Mouse (Mus musculus) cortical plate, adult 2 months (tissue): ENCODE results near the gene Plgrkt. TPM values are rescaled to one million over a fixed set of nuclear protein-coding genes. Genes with fewer than 3 reads are reported as not detected.
A peak's percentile ranks its signal among the peaks of the same experiment; 100 is the strongest.

Source experiments
- H3K27ac ChIP-seq: fragments of 200-500 bp; 2 replicates; pipeline ENCODE4 v1.5.1; 2012; ENCODE audit warnings: low read length, control low read depth, inconsistent platforms; ENCODE audit not compliant: insufficient read depth
- H3K4me1 ChIP-seq: fragments of 200-500 bp; 2 replicates; pipeline ENCODE4 v1.6.1; 2011; ENCODE audit warnings: low read length; ENCODE audit not compliant: control insufficient read depth, insufficient read depth
- H3K4me3 ChIP-seq: fragments of 200-500 bp; 2 replicates; pipeline ENCODE4 v1.5.1; 2011; ENCODE audit warnings: mild to moderate bottlenecking, low read length, control low read depth; ENCODE audit not compliant: insufficient read depth
- CTCF ChIP-seq: fragments of 200-500 bp; IDR thresholded peaks from 2 replicates; pipeline ENCODE4 v1.5.1; 2011; ENCODE audit warnings: mild to moderate bottlenecking, control low read depth, low read length; ENCODE audit not compliant: insufficient read depth; ENCODE audit errors: extremely low read depth
- POLR2A ChIP-seq: fragments of 200-500 bp; IDR thresholded peaks from 2 replicates; pipeline ENCODE4 v1.6.1; 2011; ENCODE audit warnings: mild to moderate bottlenecking, low read length, control low read depth; ENCODE audit not compliant: insufficient read depth; ENCODE audit errors: extremely low read depth
- polyA plus RNA-seq: library from polyadenylated mRNA; depleted of rRNA; stranded (reverse); fragments of >200 nt; gene quantifications from 2 replicates; pipeline ENCODE4 v1.2.3, GENCODE M21; 2012

Gene Plgrkt
- polyA plus RNA-seq, 1 experiment: 37.8 TPM

- Histone ChIP-seq H3K27ac (no peak overlapping the region), H3K4me1 (no peaks in the 10 kb centered on the region), H3K4me3 (no peak overlapping the region)
- TF ChIP-seq POLR2A (no peak), CTCF (no peak)
Observed at GRCm38 (mm10) chr19:29385822-29386221, 18.6 kb upstream of the Plgrkt start.

GRCm38 (mm10) chr19:29384994-29385393 is 17.8 kb upstream of the Plgrkt start:
- no peaks in the 10 kb centered on the region for H3K4me1 ChIP-seq
- TF ChIP-seq POLR2A (no peak), CTCF (no peak)
- H3K27ac ChIP-seq: no peak overlapping the region
- no peak overlapping the region for H3K4me3 ChIP-seq

- no peak for TF ChIP-seq POLR2A
- TF ChIP-seq CTCF: no peak
- no peak overlapping the region for H3K4me3 ChIP-seq
- H3K4me1 ChIP-seq: no peaks in the 10 kb centered on the region
- no peak overlapping the region for H3K27ac ChIP-seq
Observed at GRCm38 (mm10) chr19:29384412-29384811, 17.2 kb upstream of the Plgrkt start.

- Histone ChIP-seq H3K4me3 (no peak overlapping the region), H3K4me1 (no peaks in the 10 kb centered on the region), H3K27ac (no peak overlapping the region)
- TF ChIP-seq CTCF: no peak
- TF ChIP-seq POLR2A: no peak
Observed at GRCm38 (mm10) chr19:29383368-29383767, 16.2 kb upstream of the Plgrkt start.

- Histone ChIP-seq H3K4me3 (no peak overlapping the region), H3K27ac (no peak overlapping the region), H3K4me1 (no peaks in the 10 kb centered on the region)
- no peak for TF ChIP-seq POLR2A
Observed at GRCm38 (mm10) chr19:29379839-29380603, 12.8 kb upstream of the Plgrkt start.

GRCm38 (mm10) chr19:29376382-29376781 is 9.2 kb upstream of the Plgrkt start:
- H3K4me1 ChIP-seq: no peaks in the 10 kb centered on the region; the same call in 1 of the 2 replicates
- no peak overlapping the region for H3K4me3 ChIP-seq
- no peak for TF ChIP-seq CTCF
- TF ChIP-seq POLR2A: no peak
- no peak overlapping the region for H3K27ac ChIP-seq

- no peak overlapping the region for H3K4me3 ChIP-seq
- no peaks in the 10 kb centered on the region; the same call in 1 of the 2 replicates for H3K4me1 ChIP-seq
- no peak overlapping the region for H3K27ac ChIP-seq
- no peak for TF ChIP-seq POLR2A
- TF ChIP-seq CTCF: no peak
Observed at GRCm38 (mm10) chr19:29374947-29375346, 7.8 kb upstream of the Plgrkt start.

- H3K27ac ChIP-seq: no peak overlapping the region
- no peak for TF ChIP-seq POLR2A
- TF ChIP-seq CTCF: no peak
Observed at GRCm38 (mm10) chr19:29373438-29373837, 6.2 kb upstream of the Plgrkt start.

GRCm38 (mm10) chr19:29372621-29373020 is 5.4 kb upstream of the Plgrkt start:
- H3K4me1 ChIP-seq: no peaks in the 10 kb centered on the region; the same call in 1 of the 2 replicates
- no peak overlapping the region for H3K27ac ChIP-seq
- H3K4me3 ChIP-seq: no peak overlapping the region; the same call in 1 of the 2 replicates
- no peak for TF ChIP-seq POLR2A
- TF ChIP-seq CTCF: no peak

More at GRCm38 (mm10) chr19:29373438-29373837, 6.2 kb upstream of the Plgrkt start:
- peak overlapping the region; percentile 28 for H3K4me3 ChIP-seq
- H3K4me1 ChIP-seq: no peaks in the 10 kb centered on the region; the same call in 1 of the 2 replicates

GRCm38 (mm10) chr19:29372138-29372537 is 4.9 kb upstream of the Plgrkt start:
- Histone ChIP-seq H3K27ac (no peak overlapping the region), H3K4me1 (no peaks in the 10 kb centered on the region; the same call in 1 of the 2 replicates), H3K4me3 (peak overlapping the region; percentile 31; the same call in 1 of the 2 replicates)
- TF ChIP-seq POLR2A (no peak), CTCF (no peak)
